Mouse (Mus musculus): ENCODE measurements at regions not wholly inside any gene's neighbourhood (a gene's known extent, or its start where the extent isn't known, plus 50 kb on each side); places are given as distances from the start of the nearest gene placed in this dataset.

- intact Hi-C loops (cut with DNase I): loop anchor here (5.0 kb wide), 1 partner anchor 1208 kb away; no protein-coding TSS in a partner anchor
- DNase-seq (ENCODE audit: low spot score in 2 of 2): no peak
Observed at GRCm38 (mm10) chrX:68954687-68955086, 61.8 kb upstream of the Gm6812 start.

- intact Hi-C loops (cut with DNase I): loop anchor here (5.0 kb wide), 1 partner anchor 1209 kb away; no protein-coding TSS in a partner anchor
- DNase-seq (ENCODE audit: low spot score in 2 of 2): peak; percentile 3 to 33
Observed at GRCm38 (mm10) chrX:68953298-68953697, 60.4 kb upstream of the Gm6812 start.

GRCm38 (mm10) chrX:68950730-68951129 is 57.9 kb upstream of the Gm6812 start:
- no peak for DNase-seq (ENCODE audit: low spot score in 2 of 2)
- intact Hi-C loops (cut with DNase I): loop anchor here (2.0 to 5.0 kb wide), 2 partner anchors 1212 to 1380 kb away; no protein-coding TSS in a partner anchor

- peak in 1 of 2 experiments; percentile 38 for DNase-seq (ENCODE audit: low spot score in 2 of 2)
- intact Hi-C loops (cut with DNase I): no loop called here
Observed at GRCm38 (mm10) chrX:68945741-68946140, 52.9 kb upstream of the Gm6812 start.
